Mouse (Mus musculus): Measurements from ENCODE around the gene Zfp369.

DNA sequence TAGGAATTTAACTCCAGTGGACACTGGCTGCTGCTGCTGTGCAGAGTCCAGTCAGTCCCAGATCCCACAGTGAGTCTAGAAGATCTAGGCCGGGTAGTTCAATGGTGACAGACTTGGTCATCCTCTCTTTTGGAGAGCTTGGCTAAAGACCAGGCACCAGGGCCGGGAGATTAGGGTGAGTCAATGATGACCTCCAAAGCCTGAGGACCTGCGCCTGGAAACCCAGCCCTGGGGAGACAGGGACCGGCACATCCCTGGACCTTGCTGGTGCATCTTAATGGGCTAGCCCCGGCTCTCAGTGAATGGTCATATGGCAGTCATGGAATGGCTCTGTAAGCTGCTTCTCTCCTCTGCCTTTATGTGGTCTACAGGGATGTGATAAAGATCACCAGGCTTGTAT, 16.5 kb upstream of the Zfp369 start:
- TF ChIP-seq GABPA (IDR thresholded peaks at IDR 0.05; ENCODE audit: insufficient replicate concordance, low read depth, low read length), result no peak
- TF ChIP-seq POLR2A (IDR thresholded peaks at IDR 0.05; ENCODE audit: low read depth, low read length), result no peak
- TF ChIP-seq MAFK (IDR thresholded peaks at IDR 0.05; ENCODE audit: insufficient replicate concordance, low read length), result no peak
- no peak for TF ChIP-seq CTCF (conservative IDR thresholded peaks at IDR 0.05 in 1 of 2, IDR thresholded peaks at IDR 0.05 in 1 of 2; ENCODE audit: low read depth in 2 of 2, low read length in 2 of 2)
- TF ChIP-seq CHD1 (IDR thresholded peaks at IDR 0.05; ENCODE audit: low read depth, low read length), result no peak
- TF ChIP-seq ZMIZ1 (IDR thresholded peaks at IDR 0.05; ENCODE audit: low read depth, low read length), result no peak
- no peak for TF ChIP-seq UBTF (IDR thresholded peaks at IDR 0.05; ENCODE audit: low read depth, low read length)
- TF ChIP-seq ETS1 (conservative IDR thresholded peaks at IDR 0.05; ENCODE audit: low read depth, low read length), result no peak
- TF ChIP-seq EP300 (IDR thresholded peaks at IDR 0.05; ENCODE audit: low read length), result no peak

Measured in CH12.LX (cell line).